Mouse (Mus musculus): Measurements from ENCODE around the gene Camk2d.

Camk2d gene

DNA sequence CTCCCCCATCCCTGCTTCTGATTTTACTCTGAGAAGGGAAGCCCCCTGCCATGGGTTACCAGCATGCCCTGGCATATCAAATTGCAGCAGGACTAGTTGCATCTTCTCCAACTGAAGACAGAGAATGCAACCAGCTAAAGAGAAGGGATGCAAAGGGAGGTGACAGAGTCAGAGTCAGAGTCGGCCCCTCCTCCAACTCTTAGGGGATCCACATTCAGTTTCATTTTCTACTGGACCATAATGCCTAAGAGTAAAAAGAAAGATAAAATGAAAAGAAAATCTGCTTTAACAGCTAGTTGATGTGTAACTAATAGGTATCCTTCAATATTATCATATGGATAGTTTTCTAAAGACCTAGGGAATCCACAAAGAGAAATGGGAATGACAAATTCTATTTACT lies 162.3 kb downstream of the Camk2d start:
- no peak for DNase-seq

DNA sequence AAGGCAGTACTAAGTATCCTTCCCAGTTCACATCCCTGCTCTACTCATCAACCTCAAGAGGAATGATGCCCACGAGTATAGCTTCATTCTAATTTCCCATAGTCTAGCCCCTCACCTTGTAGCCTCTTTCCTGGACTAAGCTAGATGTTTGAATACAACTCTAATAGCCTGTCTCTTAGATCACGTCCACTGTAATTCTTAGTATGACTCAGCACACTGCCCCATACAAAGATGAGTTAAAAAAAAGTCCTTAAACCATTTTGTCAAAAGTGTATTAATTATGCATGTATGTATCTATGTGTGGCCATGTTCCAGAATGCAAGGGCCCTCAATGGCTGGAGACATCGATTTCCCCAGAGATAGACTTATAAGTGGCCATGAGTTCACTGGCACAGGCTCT lies 164.5 kb downstream of the Camk2d start:
- DNase-seq = no peak

DNA sequence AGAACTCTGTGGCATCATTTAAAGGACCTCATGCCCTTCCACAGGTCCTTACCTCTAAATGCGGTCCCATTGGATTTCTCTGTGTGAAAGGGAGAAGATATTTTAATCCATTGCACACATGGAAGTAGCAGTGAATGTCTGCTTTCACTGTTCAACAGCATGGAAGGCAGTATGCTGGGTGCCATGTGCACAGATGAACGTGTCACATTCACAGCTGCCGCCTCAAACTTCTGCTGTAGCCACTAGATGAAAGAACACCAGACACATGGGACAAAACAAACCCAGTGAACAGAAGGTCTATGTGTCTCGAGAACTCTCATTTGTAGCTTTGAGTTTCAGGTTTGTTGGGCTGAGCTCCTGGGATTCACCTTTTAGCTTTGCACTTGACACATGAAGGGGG lies 168.6 kb downstream of the Camk2d start:
- DNase-seq = no peak

DNA sequence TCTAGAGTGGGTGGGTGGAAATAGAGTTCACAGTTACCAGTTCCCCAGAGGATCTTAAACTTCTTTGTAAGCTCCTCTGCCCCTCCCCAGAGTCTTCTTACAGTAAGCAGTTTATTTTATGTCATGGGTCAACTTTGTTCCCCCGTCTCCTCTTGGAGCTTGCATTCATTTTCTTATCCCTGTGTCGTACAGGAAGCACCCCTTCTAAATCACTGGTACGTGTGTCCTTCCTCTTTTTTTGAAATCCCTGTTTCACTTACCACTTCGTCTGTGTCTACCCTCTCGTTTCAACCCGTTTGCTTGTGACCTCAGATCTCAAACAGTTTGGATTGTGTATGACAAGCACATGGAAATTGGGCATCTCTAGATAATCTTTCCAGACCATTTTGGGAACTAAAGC lies 174.0 kb downstream of the Camk2d start:
- no peak for DNase-seq

DNA sequence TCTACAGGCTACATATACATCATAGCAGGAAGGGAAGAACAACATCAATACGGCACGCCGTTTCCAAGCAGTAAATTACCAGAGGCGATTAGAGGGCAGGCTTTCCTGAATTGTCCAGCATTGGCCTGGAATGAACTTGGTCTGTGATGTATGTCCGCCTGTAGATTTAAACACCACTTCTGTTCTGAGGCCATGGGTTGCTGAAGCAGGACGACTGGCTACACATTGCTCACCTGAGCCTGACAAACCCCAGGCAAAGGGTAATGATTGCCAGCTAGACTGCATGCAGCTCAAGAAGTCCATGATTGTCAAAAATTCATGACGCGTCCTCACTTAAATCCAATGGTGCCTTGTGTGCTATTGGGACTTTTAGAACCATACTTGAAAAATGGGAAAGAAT lies 174.9 kb downstream of the Camk2d start:
- DNase-seq = peak; percentile 19

DNA sequence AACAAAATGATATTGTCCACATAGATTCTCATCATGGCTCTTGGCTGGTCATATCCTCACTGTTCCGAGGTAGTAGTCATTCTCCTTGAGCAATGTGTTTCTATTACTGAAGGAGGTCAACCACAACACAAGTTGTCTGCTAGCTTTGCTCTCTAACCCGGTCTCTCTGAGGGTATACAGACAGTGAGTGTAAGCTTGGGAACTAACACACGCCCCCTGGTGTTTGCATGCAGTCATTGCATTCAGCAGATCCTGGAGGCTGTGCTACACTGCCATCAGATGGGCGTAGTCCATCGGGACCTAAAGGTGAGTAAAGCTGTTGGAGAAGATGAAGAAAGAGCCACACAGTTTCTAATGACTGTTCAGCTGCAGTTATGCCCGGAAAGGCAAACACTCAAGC lies 175.4 kb downstream of the Camk2d start:
- DNase-seq = peak; percentile 79

DNA sequence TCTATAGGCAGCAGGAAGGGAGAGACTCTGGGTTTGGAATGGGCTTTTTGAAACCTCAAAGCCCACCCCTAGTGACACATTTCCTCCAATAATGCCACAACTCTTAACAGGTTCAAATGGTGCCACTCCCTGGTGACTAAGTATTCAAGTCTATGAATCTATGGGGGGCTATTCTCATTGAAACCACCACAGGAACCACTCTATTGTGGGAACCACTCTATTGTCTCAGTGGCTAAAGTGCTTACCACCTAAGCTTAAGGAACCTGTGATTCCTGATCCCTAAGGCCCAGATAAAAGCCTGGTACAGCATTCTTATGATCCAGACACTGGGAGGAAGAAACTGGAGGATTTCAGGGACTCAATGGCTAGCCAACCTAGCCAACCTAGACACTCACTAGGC lies 179.9 kb downstream of the Camk2d start:
- no peak for DNase-seq

DNA sequence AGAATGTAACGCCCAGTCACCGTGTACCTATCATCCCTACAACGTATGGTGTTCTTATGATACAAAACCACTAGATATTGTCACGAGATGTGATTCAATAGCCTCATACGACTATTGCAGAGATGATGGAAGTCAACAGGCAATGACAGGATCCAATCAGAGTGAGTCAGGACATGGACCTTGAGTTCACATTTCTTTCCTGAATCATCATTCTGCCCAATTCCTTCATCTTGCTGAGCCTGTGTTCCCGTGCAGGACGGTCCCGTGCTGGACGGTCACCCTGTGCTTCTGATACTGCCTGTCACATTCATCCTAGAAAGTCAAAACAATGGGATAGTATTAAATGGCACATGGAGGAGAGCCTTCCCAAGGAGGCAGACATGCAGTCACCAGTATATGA lies 181.0 kb downstream of the Camk2d start:
- no peak for DNase-seq

DNA sequence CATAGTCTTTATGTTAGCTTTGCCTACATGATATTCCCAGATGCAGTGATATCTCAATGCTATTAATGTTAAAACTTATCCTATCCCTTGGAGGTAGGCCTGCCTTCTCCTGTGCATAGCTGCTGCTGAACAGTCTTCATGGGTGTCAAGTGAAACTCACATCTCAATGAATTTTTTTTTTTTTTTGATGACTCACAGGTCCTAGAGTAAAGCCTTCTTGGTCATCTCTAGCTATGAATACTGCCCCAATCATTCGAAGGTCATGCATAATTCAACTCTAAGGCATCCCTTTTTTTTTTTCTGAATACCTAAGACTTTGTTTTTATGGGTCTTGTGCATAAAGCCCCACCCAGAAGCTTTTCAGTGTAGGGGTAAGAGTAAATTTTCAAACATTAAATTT lies 181.8 kb downstream of the Camk2d start:
- no peak for DNase-seq

DNA sequence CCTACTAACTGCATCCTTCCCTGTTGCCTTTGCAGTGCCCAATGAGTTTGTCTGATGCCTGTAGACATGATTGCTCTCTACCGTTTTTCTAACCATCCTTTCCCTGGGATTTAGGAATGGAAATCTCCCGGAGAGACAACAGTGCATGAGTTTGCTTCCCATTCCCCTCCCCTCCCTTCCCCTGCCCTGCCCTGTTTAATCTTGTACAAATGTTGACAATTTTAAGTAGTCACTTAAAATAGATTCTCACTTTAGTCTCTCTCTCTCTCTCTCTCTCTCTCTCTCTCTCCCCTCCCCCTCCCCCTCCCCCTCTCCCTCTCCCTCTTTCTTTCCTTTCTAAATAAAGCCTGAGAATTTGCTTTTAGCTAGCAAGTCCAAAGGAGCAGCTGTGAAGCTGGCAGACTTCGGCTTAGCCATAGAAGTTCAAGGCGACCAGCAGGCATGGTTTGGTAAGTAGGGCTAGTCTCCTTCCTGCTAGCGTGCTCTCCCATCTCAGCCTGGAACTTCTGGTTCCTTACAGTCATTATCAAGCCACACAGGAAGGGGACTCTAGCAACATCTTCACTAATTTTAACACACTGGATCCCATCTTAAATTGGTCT lies 184.0 kb downstream of the Camk2d start:
- DNase-seq = no peak

DNA sequence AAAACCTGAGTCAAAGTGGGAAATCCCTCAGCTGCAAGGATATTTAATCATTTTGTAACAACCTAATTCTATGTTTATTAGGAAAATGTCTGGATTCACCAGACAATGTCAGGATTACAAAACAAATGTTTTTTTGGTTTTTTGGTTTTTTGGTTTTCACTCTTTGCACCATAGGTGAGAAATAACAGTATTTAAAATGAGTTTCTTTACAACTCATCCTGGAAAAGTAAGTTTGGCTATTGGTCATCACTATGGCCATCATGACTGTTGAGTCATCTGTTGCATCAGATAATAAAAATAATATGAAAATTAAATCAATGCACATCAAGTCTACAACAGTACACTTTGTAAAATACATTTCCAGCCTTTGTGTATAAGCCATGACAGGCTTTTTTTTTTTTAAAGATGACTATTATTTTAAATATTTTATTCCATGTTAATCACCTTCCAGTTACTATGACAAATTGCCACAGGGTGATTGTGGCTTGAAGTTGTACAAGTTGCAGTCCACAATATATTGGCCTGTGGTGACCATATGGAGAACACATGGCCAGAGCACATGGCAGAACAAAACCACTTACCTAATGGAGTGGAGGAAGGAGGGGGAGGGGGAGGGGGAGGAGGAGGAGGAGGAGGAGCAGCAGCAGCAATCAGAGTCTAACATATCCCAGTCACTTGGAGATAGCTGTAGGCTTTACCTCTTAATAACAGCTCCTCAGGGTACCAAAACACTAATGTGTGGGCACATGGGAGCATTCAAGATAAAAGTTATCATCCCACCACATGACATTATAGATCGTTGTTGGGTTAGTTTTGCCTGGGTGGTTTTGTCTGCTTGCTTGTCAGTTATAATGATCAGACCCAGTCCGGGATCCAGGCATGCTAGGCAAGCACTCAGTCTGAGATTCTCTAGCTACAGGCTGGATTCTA lies 197.2 kb downstream of the Camk2d start:
- no peak for DNase-seq

DNA sequence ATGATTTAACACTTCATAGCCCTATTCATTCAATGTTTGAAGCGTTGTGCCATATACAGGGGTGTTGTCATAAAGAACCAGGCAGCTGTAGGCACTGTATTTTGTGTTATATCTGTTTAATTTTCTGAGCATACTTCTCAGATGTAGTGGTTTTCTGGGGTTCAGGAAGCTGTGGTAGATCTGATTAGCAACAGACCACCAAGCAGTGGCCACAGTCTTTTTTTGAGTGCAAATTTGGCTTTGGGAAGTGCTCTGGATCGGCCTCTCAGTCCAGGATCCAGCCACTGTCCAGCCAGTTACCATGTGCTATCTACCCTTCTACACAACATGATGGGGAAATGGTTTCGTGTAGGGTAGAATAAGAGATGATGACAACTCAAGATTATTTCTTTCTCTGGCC lies 199.8 kb downstream of the Camk2d start:
- DNase-seq = no peak

DNA sequence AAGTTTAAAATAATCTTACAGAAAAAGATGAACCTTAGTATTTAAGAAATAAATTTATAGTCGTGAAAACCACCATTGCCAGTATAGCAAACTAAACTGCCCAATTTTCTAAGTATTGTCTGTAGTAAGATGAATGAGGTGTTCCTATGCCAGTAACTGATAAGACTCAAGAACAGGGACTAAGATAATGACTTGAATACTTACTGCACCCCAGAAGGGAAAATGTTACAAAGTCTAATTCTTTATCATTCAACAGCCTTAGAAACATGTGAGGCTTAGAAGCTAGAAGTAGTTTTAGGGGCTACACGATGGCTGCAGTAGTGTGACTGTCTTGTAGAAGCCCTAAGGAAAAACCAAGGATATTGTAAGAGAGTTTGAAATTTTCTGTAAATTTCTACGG lies 200.9 kb downstream of the Camk2d start:
- DNase-seq = no peak

DNA sequence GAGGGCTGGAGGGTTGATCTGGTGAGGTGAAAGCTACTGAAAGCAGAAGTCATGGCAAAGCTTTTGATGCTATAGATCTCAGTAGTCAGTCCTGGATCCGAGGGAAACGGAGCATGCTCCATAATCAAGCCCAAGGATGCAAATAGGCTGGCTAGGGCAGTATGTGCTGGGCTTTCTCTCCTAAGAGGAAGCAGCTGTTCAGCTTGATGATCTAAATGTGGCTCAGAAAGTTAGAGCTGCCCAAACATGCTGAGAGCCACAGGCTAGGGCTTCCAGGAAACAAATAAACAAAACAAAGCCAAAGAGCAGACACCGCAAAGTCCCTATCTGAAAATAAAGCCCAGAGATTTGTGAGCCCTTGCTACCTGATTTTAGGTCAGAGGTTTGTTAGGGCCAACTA lies 201.7 kb downstream of the Camk2d start:
- no peak for DNase-seq

DNA sequence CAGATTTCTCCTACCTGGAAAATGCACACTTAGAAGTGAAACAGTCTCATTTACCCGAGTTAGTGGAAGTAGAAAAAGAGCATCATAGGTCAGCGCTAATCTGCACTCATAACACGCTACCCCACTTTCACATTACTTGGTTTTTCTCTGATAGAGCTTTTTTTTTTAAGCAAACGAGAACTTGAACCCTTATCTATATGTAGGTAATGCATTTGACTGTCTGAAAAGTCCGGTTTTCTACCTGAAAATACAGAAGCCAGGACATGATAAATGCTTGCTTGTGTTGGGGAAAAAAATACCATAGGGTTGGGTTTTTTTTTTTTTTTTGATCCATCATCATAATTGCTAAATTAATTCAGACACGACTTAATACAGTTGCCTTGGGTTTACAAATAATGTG lies 206.9 kb downstream of the Camk2d start:
- DNase-seq = no peak

DNA sequence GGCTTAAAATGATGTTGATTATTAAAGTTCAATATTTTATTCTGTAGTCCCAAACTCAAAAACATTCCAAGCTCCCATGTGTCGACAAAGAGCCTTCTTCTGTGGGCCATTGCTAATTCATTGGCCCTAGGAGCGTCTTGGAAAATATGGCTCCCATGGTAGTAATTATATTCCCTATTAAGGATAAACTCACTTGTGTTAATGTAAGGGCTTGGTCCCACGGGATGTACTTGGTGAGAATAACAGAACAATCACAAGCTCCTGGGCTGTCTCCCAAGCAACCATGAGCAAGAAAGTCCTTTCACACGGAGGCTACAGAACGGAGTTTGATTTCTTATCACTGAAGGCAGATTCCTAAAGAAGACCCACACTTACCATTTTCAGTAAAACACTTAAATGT lies 208.9 kb downstream of the Camk2d start:
- DNase-seq = no peak

DNA sequence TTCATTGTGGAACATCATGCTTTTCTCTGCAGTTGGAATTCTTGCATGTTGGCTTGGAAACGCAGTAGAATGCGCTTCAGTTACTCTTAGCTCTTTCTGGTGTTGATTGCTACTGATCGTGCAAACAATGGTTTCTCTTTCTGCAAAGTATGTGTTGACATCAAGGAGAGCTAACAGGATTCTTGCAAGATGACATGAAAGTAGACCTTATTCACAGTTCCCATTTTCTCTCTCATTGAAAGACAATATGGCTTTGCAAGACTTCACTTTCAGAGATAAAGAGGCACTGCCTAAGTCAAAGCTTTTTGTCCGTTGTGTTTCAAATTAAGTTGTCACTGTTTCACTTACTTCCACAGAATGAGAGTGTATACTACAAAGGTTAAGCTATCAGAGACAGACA lies 210.0 kb downstream of the Camk2d start:
- no peak for DNase-seq

DNA sequence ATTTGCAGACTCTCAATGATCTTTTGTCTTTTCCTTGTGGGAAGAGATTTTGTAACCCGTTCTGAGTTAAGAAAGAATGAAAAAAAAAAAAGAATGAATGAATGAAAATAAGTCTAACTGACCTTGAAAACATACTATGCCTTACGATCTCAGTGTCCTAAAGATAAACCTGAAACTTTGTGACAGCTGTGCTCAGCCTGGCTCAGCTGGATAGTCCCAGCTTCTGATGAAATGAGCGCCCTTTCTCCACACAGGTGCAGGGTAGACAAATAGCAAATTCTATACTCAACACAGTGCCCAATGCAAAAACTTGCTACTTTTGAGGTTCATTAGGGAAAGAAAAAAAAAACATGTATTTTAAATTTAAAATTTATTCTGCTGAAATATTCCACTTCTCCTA lies 213.8 kb downstream of the Camk2d start:
- no peak for DNase-seq

DNA sequence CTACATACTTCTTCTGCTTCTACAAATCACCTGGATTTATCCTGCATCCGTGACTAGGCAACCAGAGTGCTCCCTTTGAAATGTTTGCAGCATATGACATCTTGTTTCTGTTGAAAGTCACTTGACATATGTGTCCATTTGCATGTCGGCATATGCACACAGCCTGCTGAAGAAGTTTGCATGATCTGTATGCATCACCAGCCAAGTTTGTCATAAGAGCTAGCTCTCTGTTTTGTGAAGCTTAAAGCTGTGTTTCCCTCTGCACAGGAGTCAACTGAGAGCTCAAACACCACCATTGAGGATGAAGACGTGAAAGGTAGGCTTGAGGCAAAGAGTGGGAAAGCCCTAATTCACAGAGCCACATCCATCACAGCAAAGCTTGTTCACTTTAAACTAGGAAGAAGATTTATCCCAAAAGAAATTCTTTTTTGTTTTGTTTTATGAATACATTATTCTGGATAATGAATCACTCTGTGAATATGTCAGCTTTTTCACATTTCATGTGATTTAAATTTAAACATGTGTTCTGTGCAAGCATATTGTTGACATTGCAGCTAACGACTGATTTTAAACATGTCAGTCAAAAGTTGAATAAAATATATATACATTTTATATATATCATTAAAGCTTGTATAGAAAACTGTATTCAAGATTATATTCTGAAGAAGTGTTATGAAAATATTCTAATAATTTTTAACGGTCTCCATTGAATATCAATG lies 214.4 kb downstream of the Camk2d start:
- no peak for DNase-seq

DNA sequence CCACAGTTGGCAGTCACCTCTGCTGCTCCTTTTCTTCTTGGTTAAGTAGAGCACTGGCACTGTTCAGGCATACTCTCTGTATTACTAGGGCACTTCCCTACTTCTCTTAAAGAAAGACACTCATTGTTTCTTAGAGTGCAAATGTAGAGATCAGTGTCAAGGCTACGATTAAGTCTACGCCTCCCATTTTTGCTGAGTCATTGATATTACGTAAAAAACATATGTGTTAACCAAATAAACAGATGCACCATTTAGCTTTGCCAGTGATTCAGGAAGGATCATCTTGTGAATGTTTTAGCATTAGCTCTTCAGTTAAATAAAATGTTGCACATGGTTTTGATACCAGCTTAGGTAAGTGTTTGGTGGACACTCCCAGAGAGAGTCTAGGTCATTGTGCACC lies 215.5 kb downstream of the Camk2d start:
- DNase-seq = no peak

DNA sequence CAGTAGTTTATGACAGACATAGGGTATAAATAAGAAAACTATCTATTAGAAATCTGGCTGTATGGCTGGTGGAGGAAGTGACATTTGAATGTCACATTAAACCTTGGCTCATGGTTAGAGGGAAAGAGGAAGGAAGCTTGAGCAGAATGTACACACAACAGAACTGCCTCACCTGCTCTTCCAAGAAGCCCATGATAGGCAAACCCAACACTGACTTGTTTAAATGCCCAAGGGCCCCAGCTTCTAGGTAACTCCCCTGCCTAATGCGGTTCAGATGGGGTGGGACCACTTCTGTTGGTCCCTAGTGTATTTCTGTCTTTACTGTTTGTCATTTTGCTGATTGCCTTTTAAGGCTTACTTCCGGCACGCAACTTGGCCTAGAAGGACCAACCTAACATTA lies 226.3 kb downstream of the Camk2d start:
- no peak for DNase-seq

DNA sequence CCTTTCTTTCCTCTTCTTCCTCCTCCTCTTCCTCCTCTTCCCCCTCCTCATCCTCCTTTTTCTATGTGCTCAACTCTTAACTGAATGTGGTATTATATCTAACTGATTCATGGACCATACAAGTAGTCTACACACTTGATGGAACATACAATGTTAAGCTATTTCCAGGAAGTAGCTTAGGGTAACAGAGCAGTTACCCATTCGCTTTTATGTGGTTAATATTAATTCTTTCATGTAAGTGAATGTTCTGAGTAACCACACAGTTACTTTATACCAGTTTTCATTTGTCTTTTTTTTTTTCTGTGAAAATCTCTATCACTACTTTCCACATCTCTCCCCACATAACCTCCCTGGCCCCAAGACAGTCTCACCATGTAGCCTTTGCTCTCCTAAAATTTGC lies 228.8 kb downstream of the Camk2d start:
- DNase-seq = no peak

DNA sequence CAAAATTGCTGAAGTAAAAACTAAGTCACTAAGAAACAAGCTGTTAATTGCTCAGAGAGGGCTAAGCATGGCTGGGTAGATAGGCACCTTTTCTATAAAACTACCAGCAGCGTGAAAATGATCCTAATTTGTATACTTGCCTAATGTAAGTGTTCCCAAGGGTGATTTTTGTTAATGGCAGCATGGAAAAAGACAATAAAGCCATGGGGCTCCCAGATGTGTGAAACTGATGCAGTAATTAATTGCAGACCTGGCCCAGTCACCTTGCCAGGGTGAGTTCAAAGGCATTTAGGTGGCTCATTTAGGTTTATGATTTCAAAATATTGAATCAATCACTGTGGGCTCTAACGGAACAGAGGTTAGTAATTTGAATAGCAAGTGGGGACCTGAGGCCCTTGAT lies 230.1 kb downstream of the Camk2d start:
- DNase-seq = peak; percentile 7

DNA sequence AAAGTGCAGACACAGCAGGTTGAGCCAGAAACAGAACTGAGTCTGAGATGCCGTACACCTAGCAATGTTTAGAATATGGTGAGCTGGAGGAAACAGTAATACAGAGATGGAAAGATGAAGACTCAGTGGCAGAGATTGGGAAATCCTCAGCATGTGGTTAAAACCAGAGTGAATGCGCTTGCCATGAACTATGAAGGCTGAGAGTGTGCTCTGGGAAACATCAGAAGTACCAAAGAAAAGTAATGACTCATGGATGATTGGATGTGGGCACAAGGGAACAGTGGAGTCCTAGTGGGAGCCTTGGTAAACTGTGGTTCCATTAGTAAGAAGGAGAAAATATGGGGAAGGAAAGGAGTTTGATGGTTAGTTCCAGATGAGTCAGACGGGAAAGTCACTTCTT lies 231.8 kb downstream of the Camk2d start:
- DNase-seq = no peak
